Mouse (Mus musculus): ENCODE measurements around the gene March11.

Gene March11

GRCm38 (mm10) chr15:26308629-26309230, at the start of gene March11:
Gene March11 (plus strand): TSS chr15:26309048.
- in situ Hi-C loops (cut with MboI; ENCODE audit: low pct_unique_long_range_greater_than_20kb in 1 of 2, low sequenced_read_pairs in 2 of 2, unreplicated experiment in 1 of 2), result loop anchor here (25.0 kb wide), 2 partner anchors 296 to 321 kb away; partner anchors contain the start of gene Zfp622 (in 1 of the 2)

GRCm38 (mm10) chr15:26262336-26262735, 46.5 kb upstream of the March11 start:
- in situ Hi-C loops (cut with MboI; ENCODE audit: low pct_unique_long_range_greater_than_20kb in 1 of 2, low sequenced_read_pairs in 2 of 2, unreplicated experiment in 1 of 2), result no loop called here

- in situ Hi-C loops (cut with MboI; ENCODE audit: low pct_unique_long_range_greater_than_20kb in 1 of 2, low sequenced_read_pairs in 2 of 2, unreplicated experiment in 1 of 2), result no loop called here
Measured at GRCm38 (mm10) chr15:26269596-26269995, 39.3 kb upstream of the March11 start.

GRCm38 (mm10) chr15:26276035-26276511, 32.8 kb upstream of the March11 start:
- in situ Hi-C loops (cut with MboI; ENCODE audit: low pct_unique_long_range_greater_than_20kb in 1 of 2, low sequenced_read_pairs in 2 of 2, unreplicated experiment in 1 of 2), result no loop called here

- in situ Hi-C loops (cut with MboI; ENCODE audit: low pct_unique_long_range_greater_than_20kb in 1 of 2, low sequenced_read_pairs in 2 of 2, unreplicated experiment in 1 of 2), result no loop called here
Measured at GRCm38 (mm10) chr15:26276608-26277007, 32.2 kb upstream of the March11 start.

- in situ Hi-C loops (cut with MboI; ENCODE audit: low pct_unique_long_range_greater_than_20kb in 1 of 2, low sequenced_read_pairs in 2 of 2, unreplicated experiment in 1 of 2), result no loop called here
Measured at GRCm38 (mm10) chr15:26291871-26292270, 17.0 kb upstream of the March11 start.

GRCm38 (mm10) chr15:26292811-26293210, 16.0 kb upstream of the March11 start:
- in situ Hi-C loops (cut with MboI; ENCODE audit: low pct_unique_long_range_greater_than_20kb in 1 of 2, low sequenced_read_pairs in 2 of 2, unreplicated experiment in 1 of 2), result no loop called here

GRCm38 (mm10) chr15:26293215-26293614, 15.6 kb upstream of the March11 start:
- in situ Hi-C loops (cut with MboI; ENCODE audit: low pct_unique_long_range_greater_than_20kb in 1 of 2, low sequenced_read_pairs in 2 of 2, unreplicated experiment in 1 of 2), result no loop called here

- in situ Hi-C loops (cut with MboI; ENCODE audit: low pct_unique_long_range_greater_than_20kb in 1 of 2, low sequenced_read_pairs in 2 of 2, unreplicated experiment in 1 of 2), result no loop called here
Measured at GRCm38 (mm10) chr15:26298668-26299067, 10.2 kb upstream of the March11 start.

- in situ Hi-C loops (cut with MboI; ENCODE audit: low pct_unique_long_range_greater_than_20kb in 1 of 2, low sequenced_read_pairs in 2 of 2, unreplicated experiment in 1 of 2), result loop anchor here (25.0 kb wide), 2 partner anchors 297 to 322 kb away; partner anchors contain the start of gene Zfp622 (in 1 of the 2)
Measured at GRCm38 (mm10) chr15:26309291-26309931, 563 bp downstream of the March11 start.

- in situ Hi-C loops (cut with MboI; ENCODE audit: low pct_unique_long_range_greater_than_20kb in 1 of 2, low sequenced_read_pairs in 2 of 2, unreplicated experiment in 1 of 2), result loop anchor here (10.0 to 25.0 kb wide), 3 partner anchors 135 to 333 kb away; partner anchors contain the start of gene Zfp622 (in 1 of the 2)
Measured at GRCm38 (mm10) chr15:26319866-26320265, 11.0 kb downstream of the March11 start.

- in situ Hi-C loops (cut with MboI; ENCODE audit: low pct_unique_long_range_greater_than_20kb in 1 of 2, low sequenced_read_pairs in 2 of 2, unreplicated experiment in 1 of 2), result loop anchor here (10.0 to 25.0 kb wide), 3 partner anchors 136 to 333 kb away; partner anchors contain the start of gene Zfp622 (in 1 of the 2)
Measured at GRCm38 (mm10) chr15:26320402-26320801, 11.6 kb downstream of the March11 start.

- in situ Hi-C loops (cut with MboI; ENCODE audit: low pct_unique_long_range_greater_than_20kb in 1 of 2, low sequenced_read_pairs in 2 of 2, unreplicated experiment in 1 of 2), result loop anchor here (10.0 to 25.0 kb wide), 3 partner anchors 138 to 336 kb away; partner anchors contain the start of gene Zfp622 (in 1 of the 2)
Measured at GRCm38 (mm10) chr15:26322804-26323203, 14.0 kb downstream of the March11 start.

- in situ Hi-C loops (cut with MboI; ENCODE audit: low pct_unique_long_range_greater_than_20kb in 1 of 2, low sequenced_read_pairs in 2 of 2, unreplicated experiment in 1 of 2), result loop anchor here in 1 of 2 experiments (10.0 kb wide), 1 partner anchor 142 kb away; no protein-coding TSS in a partner anchor
Measured at GRCm38 (mm10) chr15:26327157-26327556, 18.3 kb downstream of the March11 start.

GRCm38 (mm10) chr15:26335791-26336190, 26.9 kb downstream of the March11 start:
- in situ Hi-C loops (cut with MboI; ENCODE audit: low pct_unique_long_range_greater_than_20kb in 1 of 2, low sequenced_read_pairs in 2 of 2, unreplicated experiment in 1 of 2), result no loop called here

- in situ Hi-C loops (cut with MboI; ENCODE audit: low pct_unique_long_range_greater_than_20kb in 1 of 2, low sequenced_read_pairs in 2 of 2, unreplicated experiment in 1 of 2), result no loop called here
Measured at GRCm38 (mm10) chr15:26337775-26338174, 28.9 kb downstream of the March11 start.

- in situ Hi-C loops (cut with MboI; ENCODE audit: low pct_unique_long_range_greater_than_20kb in 1 of 2, low sequenced_read_pairs in 2 of 2, unreplicated experiment in 1 of 2), result no loop called here
Measured at GRCm38 (mm10) chr15:26338343-26338742, 29.5 kb downstream of the March11 start.

GRCm38 (mm10) chr15:26340490-26340889, 31.6 kb downstream of the March11 start:
- in situ Hi-C loops (cut with MboI; ENCODE audit: low pct_unique_long_range_greater_than_20kb in 1 of 2, low sequenced_read_pairs in 2 of 2, unreplicated experiment in 1 of 2), result no loop called here

GRCm38 (mm10) chr15:26340966-26341365, 32.1 kb downstream of the March11 start:
- in situ Hi-C loops (cut with MboI; ENCODE audit: low pct_unique_long_range_greater_than_20kb in 1 of 2, low sequenced_read_pairs in 2 of 2, unreplicated experiment in 1 of 2), result no loop called here

Data from mouse embryonic stem cell (cell line).